Mouse (Mus musculus) midbrain, embryonic 11.5 days (tissue): ENCODE data around the gene Xpr1. TPM values are rescaled to one million over a fixed set of nuclear protein-coding genes. Genes with fewer than 3 reads are reported as not detected.

Experiments used
- ATAC-seq: fragments of 200-750 bp; cut with Nextera tagmentation; 2 replicates; pipeline ENCODE4 v1.8.0; 2017; ENCODE audit warnings: moderate TSS enrichment, moderate library complexity; ENCODE audit not compliant: low FRiP score
- DNase-seq: peaks from one replicate; pipeline ENCODE4 v3.0.0; 2015; ENCODE audit warnings: low spot score; ENCODE audit errors: missing footprints
- H3K27ac ChIP-seq: fragments of 300-500 bp; sonication (generic); 2 replicates; pipeline ENCODE4 v1.5.1; 2014; ENCODE audit warnings: low read depth, low read length
- H3K27me3 ChIP-seq: fragments of 300-500 bp; sonication (generic); 2 replicates; pipeline ENCODE4 v1.6.1; 2014; ENCODE audit warnings: mild to moderate bottlenecking, low read length, moderate library complexity, mixed read lengths; ENCODE audit not compliant: control insufficient read depth, insufficient read depth
- H3K36me3 ChIP-seq: fragments of 300-500 bp; sonication (generic); 2 replicates; pipeline ENCODE4 v1.6.1; 2014; ENCODE audit warnings: mild to moderate bottlenecking, low read length, moderate library complexity, mixed read lengths; ENCODE audit not compliant: control insufficient read depth, insufficient read depth
- H3K4me1 ChIP-seq: fragments of 300-500 bp; sonication (generic); 2 replicates; pipeline ENCODE4 v1.6.1; 2014; ENCODE audit warnings: low read length; ENCODE audit not compliant: control insufficient read depth, insufficient read depth
- H3K4me2 ChIP-seq: fragments of 300-500 bp; sonication (generic); 2 replicates; pipeline ENCODE4 v1.6.1; 2014; ENCODE audit warnings: mild to moderate bottlenecking, moderate library complexity
- H3K4me3 ChIP-seq: fragments of 300-500 bp; sonication (generic); 2 replicates; pipeline ENCODE4 v1.5.1; 2014; ENCODE audit warnings: low read depth, low read length
- H3K9ac ChIP-seq: fragments of 300-500 bp; sonication (generic); 2 replicates; pipeline ENCODE4 v1.6.1; 2014; ENCODE audit warnings: low read length
- H3K9me3 ChIP-seq: fragments of 300-500 bp; sonication (generic); 2 replicates; pipeline ENCODE4 v1.6.1; 2016; ENCODE audit warnings: low read length; ENCODE audit not compliant: control insufficient read depth
- WGBS: fragments of 180-500 bp; shearing (Covaris S2); extraction: QIAGEN DNeasy Blood & Tissue Kit; methylation state at CpG from one replicate; pipeline ENCODE4 v1.1.7; 2014; 5-methylcytosine and 5-hydroxymethylcytosine counted together
- polyA plus RNA-seq: library from polyadenylated mRNA; unstranded; fragments of >200 nt; fragmentation: Nextera tagmentation; extraction: Ambion mirVana; gene quantifications from 2 replicates; pipeline ENCODE4 v1.2.1, GENCODE M21; 2014

The Xpr1 gene
- polyA plus RNA-seq, 1 experiment from 2014 or later: 14.7 TPM

DNA sequence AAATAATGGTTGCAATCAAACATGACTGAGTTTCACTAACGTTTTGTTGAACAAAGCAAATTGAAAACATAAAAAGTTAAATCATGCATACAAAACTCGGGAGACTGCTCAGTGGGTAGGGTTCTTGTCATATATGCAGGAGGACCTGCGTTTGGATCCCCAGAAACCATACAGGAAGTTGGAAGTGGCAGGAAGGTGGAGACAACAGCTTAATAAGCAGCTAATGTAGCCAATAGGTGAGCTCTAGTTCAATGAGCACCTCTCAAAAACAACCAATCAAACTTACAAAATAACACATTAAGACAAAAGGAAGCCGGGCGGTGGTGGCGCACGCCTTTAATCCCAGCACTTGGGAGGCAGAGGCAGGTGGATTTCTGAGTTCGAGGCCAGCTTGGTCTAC, 162.9 kb downstream of the Xpr1 start:
- no peaks in the 10 kb centered on the region for H3K9me3 ChIP-seq
- no peaks in the 10 kb centered on the region for H3K36me3 ChIP-seq
- no peak for ATAC-seq
- H3K4me3 ChIP-seq: no peak overlapping the region
- no peak overlapping the region for H3K27ac ChIP-seq
- H3K27me3 ChIP-seq: no peaks in the 10 kb centered on the region
- 87% methylated on average over 8 of the region's 8 CpGs for WGBS
- no peak overlapping the region for H3K4me2 ChIP-seq
- DNase-seq: peak; percentile 35
- peaks cover 2% of the 10 kb centered on the region; the same call in 1 of the 2 replicates for H3K4me1 ChIP-seq
- H3K9ac ChIP-seq: no peak overlapping the region

DNA sequence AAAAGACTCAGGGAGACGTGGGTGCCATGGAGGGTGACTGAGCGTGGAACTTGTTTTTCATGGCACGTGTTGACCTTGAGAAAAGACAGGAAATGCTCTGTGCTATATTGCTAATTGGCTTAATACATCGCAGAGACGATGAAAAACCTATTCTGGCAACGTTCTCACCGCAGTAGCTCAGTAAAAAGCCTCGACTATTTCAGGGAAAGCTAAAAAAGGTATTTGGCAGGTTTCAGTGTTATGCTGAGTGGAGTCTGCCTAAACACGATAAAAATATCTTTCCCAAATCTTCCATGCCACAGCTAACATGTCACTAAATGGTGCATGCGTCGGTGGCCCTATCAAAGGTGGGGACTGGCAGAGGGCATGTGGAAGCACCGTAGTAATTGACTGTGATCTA, 164.1 kb downstream of the Xpr1 start:
- no peaks in the 10 kb centered on the region for H3K36me3 ChIP-seq
- no peaks in the 10 kb centered on the region for H3K9me3 ChIP-seq
- no peak overlapping the region for H3K4me3 ChIP-seq
- no peaks in the 10 kb centered on the region for H3K27me3 ChIP-seq
- ATAC-seq: no peak
- peak; percentile 65 for DNase-seq
- H3K9ac ChIP-seq: no peak overlapping the region
- peaks cover 2% of the 10 kb centered on the region; the same call in 1 of the 2 replicates for H3K4me1 ChIP-seq
- no peak overlapping the region for H3K27ac ChIP-seq
- H3K4me2 ChIP-seq: no peak overlapping the region
- 80% methylated on average over 12 of the region's 12 CpGs for WGBS

DNA sequence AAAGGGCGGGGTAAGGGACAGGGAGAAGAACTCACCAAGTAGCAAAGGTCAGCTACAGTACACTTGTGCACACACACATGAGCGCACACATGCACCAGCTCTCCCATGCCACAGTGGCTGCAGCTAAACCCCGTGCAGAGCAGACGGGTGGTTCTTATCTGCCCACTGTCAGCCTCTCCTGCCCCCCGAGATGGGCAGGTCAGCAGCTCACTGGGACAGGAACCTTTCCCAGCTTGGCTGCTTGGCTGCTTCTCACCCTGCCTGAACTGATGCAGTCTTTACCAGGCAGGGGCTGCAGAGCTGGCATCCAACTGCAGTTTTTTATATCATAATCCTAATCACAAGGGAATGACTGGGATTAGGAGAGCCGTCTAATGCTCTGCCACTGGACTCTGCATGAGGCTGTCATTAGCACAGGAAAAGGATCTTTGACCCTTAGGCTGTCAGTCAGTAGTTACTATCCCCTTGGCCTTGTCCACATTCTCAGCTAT, 164.5 kb downstream of the Xpr1 start:
- Histone ChIP-seq H3K4me2 (no peak overlapping the region), H3K9me3 (no peaks in the 10 kb centered on the region), H3K27me3 (no peaks in the 10 kb centered on the region), H3K4me3 (no peak overlapping the region), H3K36me3 (no peaks in the 10 kb centered on the region), H3K9ac (no peak overlapping the region), H3K27ac (no peak overlapping the region), H3K4me1 (peaks cover 2% of the 10 kb centered on the region; the same call in 1 of the 2 replicates)
- ATAC-seq (no peak), DNase-seq (peak; percentile 60)
- WGBS: 47% methylated on average over 6 of the region's 6 CpGs

DNA sequence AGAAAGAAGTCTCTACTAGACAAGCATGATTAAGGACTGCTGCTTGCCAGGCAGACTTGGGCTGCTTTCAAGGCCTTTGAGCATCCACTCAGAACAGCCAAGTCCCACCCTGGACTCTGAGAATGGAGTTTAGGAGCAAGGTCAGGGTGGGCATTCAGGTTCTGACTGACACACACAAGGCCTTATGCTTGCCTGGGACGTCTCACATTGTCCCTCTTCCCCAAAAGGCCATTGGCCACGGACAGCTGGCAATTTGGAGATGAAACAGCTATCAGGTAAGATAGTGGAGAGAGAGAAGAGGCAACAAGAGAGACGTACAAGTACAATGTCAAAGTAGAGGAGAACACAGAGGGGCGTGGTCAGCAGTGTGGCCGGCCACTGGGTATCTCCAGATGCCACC, 165.6 kb downstream of the Xpr1 start:
- Histone ChIP-seq H3K4me3 (no peak overlapping the region), H3K27ac (no peak overlapping the region), H3K4me1 (peaks cover 2% of the 10 kb centered on the region; the same call in 1 of the 2 replicates), H3K36me3 (no peaks in the 10 kb centered on the region), H3K4me2 (no peak overlapping the region), H3K27me3 (no peaks in the 10 kb centered on the region), H3K9me3 (no peaks in the 10 kb centered on the region), H3K9ac (no peak overlapping the region)
- DNase-seq (peak; percentile 76), ATAC-seq (no peak)
- 86% methylated on average over 5 of the region's 5 CpGs for WGBS

DNA sequence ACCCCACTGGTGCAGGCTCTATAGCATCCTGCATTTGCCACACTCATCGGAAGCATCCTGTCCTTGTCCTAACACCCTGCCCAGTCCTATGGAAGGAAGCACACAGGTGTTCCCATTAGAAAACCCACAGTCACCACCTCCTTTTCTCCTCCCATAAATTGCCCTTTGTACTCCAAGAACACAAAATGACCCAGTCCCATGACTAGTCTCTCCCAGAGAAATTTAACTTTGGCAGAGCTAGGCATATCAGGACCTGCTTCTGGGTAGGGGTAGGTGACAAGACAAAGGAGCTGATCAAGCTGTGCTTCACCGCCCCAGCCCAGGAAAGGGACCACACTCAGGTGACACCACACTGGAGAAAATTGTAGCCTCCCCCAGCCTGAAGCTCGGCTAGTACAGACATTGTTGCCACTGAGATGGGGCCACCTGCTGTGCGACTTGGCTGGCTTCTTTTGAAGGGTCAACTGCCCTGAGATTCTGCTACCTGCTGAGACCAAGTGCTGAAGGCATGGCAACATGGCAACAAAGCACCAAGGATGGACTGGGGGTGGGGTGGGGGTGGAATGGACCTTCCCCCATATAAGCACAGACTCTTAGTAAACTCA, 166.6 kb downstream of the Xpr1 start:
- ATAC-seq (no peak), DNase-seq (peak; percentile 44)
- H3K36me3 ChIP-seq: no peaks in the 10 kb centered on the region
- no peak overlapping the region for H3K4me3 ChIP-seq
- peaks cover 2% of the 10 kb centered on the region; the same call in 1 of the 2 replicates for H3K27me3 ChIP-seq
- H3K27ac ChIP-seq: no peak overlapping the region
- WGBS: 30% methylated on average over 4 of the region's 4 CpGs
- H3K9me3 ChIP-seq: no peaks in the 10 kb centered on the region
- H3K9ac ChIP-seq: no peak overlapping the region
- H3K4me2 ChIP-seq: no peak overlapping the region
- H3K4me1 ChIP-seq: peaks cover 2% of the 10 kb centered on the region; the same call in 1 of the 2 replicates

DNA sequence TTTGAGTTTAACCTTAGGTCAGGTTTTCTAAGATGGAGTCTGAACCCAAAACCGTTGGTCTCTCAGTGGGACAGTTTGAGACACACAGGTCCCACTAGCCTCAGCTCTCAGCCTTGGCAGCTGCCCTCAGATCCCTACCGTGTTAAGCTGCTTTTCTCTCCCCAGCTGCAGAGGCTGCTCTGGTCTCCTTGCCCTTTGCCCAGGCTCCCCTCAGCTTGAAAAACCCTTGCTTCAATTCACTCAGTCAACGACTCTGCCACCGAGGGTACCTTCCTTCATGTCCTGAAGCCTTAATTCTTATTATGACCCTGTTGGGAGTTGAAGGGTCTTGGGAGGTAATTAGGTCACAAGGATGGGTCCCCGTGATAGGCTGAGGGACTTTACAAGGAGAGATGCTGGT, 167.3 kb downstream of the Xpr1 start:
- no peak overlapping the region for H3K9ac ChIP-seq
- H3K4me1 ChIP-seq: peaks cover 2% of the 10 kb centered on the region; the same call in 1 of the 2 replicates
- H3K4me3 ChIP-seq: no peak overlapping the region
- no peak overlapping the region for H3K27ac ChIP-seq
- no peaks in the 10 kb centered on the region for H3K9me3 ChIP-seq
- DNase-seq: peak; percentile 8
- peaks cover 9% of the 10 kb centered on the region for H3K27me3 ChIP-seq
- WGBS: 37% methylated on average over 5 of the region's 5 CpGs
- no peak for ATAC-seq
- no peaks in the 10 kb centered on the region for H3K36me3 ChIP-seq
- H3K4me2 ChIP-seq: no peak overlapping the region

DNA sequence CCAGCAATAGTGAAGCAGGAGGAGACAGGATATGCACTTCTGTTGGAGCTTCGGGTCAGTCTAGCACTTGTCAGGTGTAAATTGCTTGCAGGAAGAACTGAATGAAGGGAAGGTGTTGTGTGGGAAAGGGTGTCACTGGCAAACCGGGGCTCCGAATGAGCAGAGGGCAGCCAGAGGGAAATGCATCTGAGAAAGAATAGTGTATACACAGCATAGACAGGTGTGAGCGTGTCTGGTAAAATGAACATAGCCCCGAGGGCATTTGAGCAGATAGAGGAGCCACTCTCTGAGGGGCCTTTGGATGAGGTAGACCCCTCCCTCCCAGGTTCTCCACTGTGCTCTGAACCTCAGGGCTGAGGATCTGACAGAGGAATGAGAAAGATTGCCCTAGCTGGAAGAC, 169.2 kb downstream of the Xpr1 start:
- Histone ChIP-seq H3K27ac (no peak overlapping the region), H3K27me3 (peaks cover 14% of the 10 kb centered on the region), H3K4me3 (no peak overlapping the region), H3K9me3 (no peaks in the 10 kb centered on the region), H3K4me2 (no peak overlapping the region), H3K9ac (no peak overlapping the region), H3K36me3 (no peaks in the 10 kb centered on the region), H3K4me1 (peaks cover 4% of the 10 kb centered on the region)
- DNase-seq: peak; percentile 81
- 75% methylated on average over 5 of the region's 5 CpGs for WGBS
- no peak for ATAC-seq

DNA sequence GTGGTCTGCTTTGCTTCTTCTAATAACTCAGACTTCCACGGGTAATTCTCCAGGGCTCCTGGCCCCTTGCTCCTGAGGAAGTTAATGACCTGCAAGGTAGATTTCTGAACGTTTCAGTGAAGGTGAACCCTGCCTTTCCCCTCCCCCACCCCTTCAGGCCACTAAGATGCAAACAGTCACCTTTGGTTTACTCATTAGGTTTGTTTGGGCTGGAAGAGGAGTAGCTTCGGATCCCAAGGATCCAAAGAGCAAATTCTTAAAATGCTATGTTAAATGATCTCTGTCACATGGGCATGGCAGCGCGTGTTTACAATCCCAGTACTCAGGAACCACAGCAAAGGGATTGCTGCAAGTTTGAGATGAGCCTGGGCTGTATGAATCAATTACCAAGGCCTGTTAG, 169.8 kb downstream of the Xpr1 start:
- Histone ChIP-seq H3K4me1 (peaks cover 4% of the 10 kb centered on the region), H3K27me3 (peaks cover 14% of the 10 kb centered on the region), H3K4me3 (no peak overlapping the region), H3K9me3 (no peaks in the 10 kb centered on the region), H3K36me3 (no peaks in the 10 kb centered on the region), H3K27ac (no peak overlapping the region), H3K4me2 (no peak overlapping the region), H3K9ac (no peak overlapping the region)
- ATAC-seq: no peak
- peak; percentile 81 for DNase-seq
- 55% methylated on average over 5 of the region's 5 CpGs for WGBS

DNA sequence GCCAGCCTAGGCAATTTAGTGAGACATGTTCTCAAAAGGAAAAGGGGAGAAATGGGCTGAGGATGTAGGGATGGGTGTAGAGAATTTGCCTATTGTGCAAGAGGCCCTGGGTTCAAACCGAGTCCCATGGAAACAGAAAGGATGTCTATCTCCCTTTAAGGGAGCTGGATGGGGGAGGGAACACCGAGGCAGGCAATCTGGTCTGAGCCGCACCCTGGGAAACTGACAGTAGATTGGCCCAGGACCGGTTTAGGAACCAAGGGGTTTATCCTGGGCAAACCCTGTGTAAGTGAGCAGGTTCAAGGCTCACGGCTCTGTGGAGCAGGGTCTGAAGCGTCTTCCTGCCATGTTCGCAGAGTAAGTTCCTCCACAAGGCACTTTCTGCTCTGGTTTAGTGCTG, 171.7 kb downstream of the Xpr1 start:
- DNase-seq: no peak

More for the DNA sequence above, 171.7 kb downstream of the Xpr1 start:
- no peak for ATAC-seq
- no peaks in the 10 kb centered on the region for H3K9me3 ChIP-seq
- no peaks in the 10 kb centered on the region for H3K36me3 ChIP-seq
- H3K4me1 ChIP-seq: peaks cover 3% of the 10 kb centered on the region
- 62% methylated on average over 7 of the region's 7 CpGs for WGBS
- H3K4me2 ChIP-seq: no peak overlapping the region
- H3K4me3 ChIP-seq: no peak overlapping the region
- no peak overlapping the region for H3K27ac ChIP-seq
- H3K27me3 ChIP-seq: peaks cover 14% of the 10 kb centered on the region
- no peak overlapping the region for H3K9ac ChIP-seq
